Mouse (Mus musculus) forebrain, embryonic 16.5 days (tissue): ENCODE measurements around the gene Bphl. TPM values are rescaled to one million over a fixed set of nuclear protein-coding genes. Genes with fewer than 3 reads are reported as not detected.

Source experiments
- ATAC-seq: fragments of 200-750 bp; cut with Nextera tagmentation; 2 replicates; pipeline ENCODE4 v1.8.0; 2017; ENCODE audit warnings: mild to moderate bottlenecking, moderate library complexity
- H3K27ac ChIP-seq: fragments of 300-500 bp; sonication (generic); 2 replicates; pipeline ENCODE4 v1.5.1; 2014; ENCODE audit warnings: low read length, control low read depth
- H3K27me3 ChIP-seq: fragments of 300-500 bp; sonication (generic); replicated peaks from 2 replicates; pipeline ENCODE4 v1.6.1; 2014; ENCODE audit warnings: low read length; ENCODE audit not compliant: control insufficient read depth, insufficient read depth
- H3K36me3 ChIP-seq: fragments of 300-500 bp; sonication (generic); 2 replicates; pipeline ENCODE4 v1.6.1; 2014; ENCODE audit not compliant: control insufficient read depth, insufficient read depth
- H3K4me1 ChIP-seq: fragments of 300-500 bp; sonication (generic); replicated peaks from 2 replicates; pipeline ENCODE4 v1.6.1; 2014; ENCODE audit warnings: low read length; ENCODE audit not compliant: control insufficient read depth, insufficient read depth
- H3K4me2 ChIP-seq: fragments of 300-500 bp; sonication (generic); 2 replicates; pipeline ENCODE4 v1.6.1; 2014; ENCODE audit warnings: mild to moderate bottlenecking, low read length, control low read depth
- H3K4me3 ChIP-seq: fragments of 300-500 bp; sonication (generic); replicated peaks from 2 replicates; pipeline ENCODE4 v1.5.1; 2014; ENCODE audit warnings: mild to moderate bottlenecking, low read length, control low read depth
- H3K9ac ChIP-seq: fragments of 300-500 bp; sonication (generic); replicated peaks from 2 replicates; pipeline ENCODE4 v1.6.1; 2014; ENCODE audit warnings: low read depth, low read length, control low read depth
- H3K9me3 ChIP-seq: fragments of 300-500 bp; sonication (generic); 2 replicates; pipeline ENCODE4 v1.6.1; 2016; ENCODE audit warnings: low read length; ENCODE audit not compliant: control insufficient read depth
- WGBS: fragments of 180-500 bp; shearing (Covaris S2); extraction: QIAGEN DNeasy Blood & Tissue Kit; methylation state at CpG from one replicate; pipeline ENCODE4 v1.1.7; 2014; 5-methylcytosine and 5-hydroxymethylcytosine counted together
- polyA plus RNA-seq: library from polyadenylated mRNA; unstranded; fragments of >200 nt; fragmentation: Nextera tagmentation; extraction: Ambion mirVana; gene quantifications from 2 replicates; pipeline ENCODE4 v1.2.1, GENCODE M21; 2015

The Bphl gene
- polyA plus RNA-seq, 1 experiment from 2014 or later: 35.5 TPM

GRCm38 (mm10) chr13:34119406-34119805, 82.0 kb downstream of the Bphl start:
- peaks cover 10% of the 10 kb centered on the region for H3K36me3 ChIP-seq
- H3K4me3 ChIP-seq: no peak overlapping the region
- no peak overlapping the region for H3K4me2 ChIP-seq
- no peak for ATAC-seq
- no peaks in the 10 kb centered on the region for H3K9me3 ChIP-seq
- H3K9ac ChIP-seq: no peak overlapping the region
- WGBS: 84% methylated on average over 4 of the region's 4 CpGs
- no peaks in the 10 kb centered on the region for H3K27me3 ChIP-seq
- no peak overlapping the region for H3K27ac ChIP-seq
- H3K4me1 ChIP-seq: peaks cover 22% of the 10 kb centered on the region

GRCm38 (mm10) chr13:34120536-34120935, 83.1 kb downstream of the Bphl start:
- Histone ChIP-seq H3K4me2 (no peak overlapping the region), H3K27ac (no peak overlapping the region), H3K9me3 (no peaks in the 10 kb centered on the region), H3K4me3 (no peak overlapping the region), H3K27me3 (no peaks in the 10 kb centered on the region), H3K4me1 (peaks cover 33% of the 10 kb centered on the region), H3K36me3 (peaks cover 12% of the 10 kb centered on the region), H3K9ac (no peak overlapping the region)
- no peak for ATAC-seq
- whole genome bisulfite sequencing: 98% methylated on average over 2 of the region's 2 CpGs

Other genes starting within 250 kb of the Bphl start
- gene Serpinb6e, start 194.2 kb upstream of the Bphl start, polyA plus RNA-seq: not detected in 2 replicates
- gene Serpinb6c, start 131.9 kb upstream of the Bphl start, polyA plus RNA-seq: 0.15 and 0.36 TPM in 2 replicates
- 6.7 and 7.0 TPM in 2 replicates for gene Nqo2, start 72.9 kb upstream of the Bphl start, polyA plus RNA-seq
- 5.9 and 7.3 TPM in 2 replicates for gene Ripk1, start 35.2 kb upstream of the Bphl start, polyA plus RNA-seq
- gene Serpinb6a, start 34.8 kb upstream of the Bphl start, polyA plus RNA-seq: 36.3 and 37.5 TPM in 2 replicates
- 1,717 and 2,137 TPM in 2 replicates for gene Tubb2a, start 40.4 kb downstream of the Bphl start, polyA plus RNA-seq
- 1,170 and 1,210 TPM in 2 replicates for gene Tubb2b, start 92.9 kb downstream of the Bphl start, polyA plus RNA-seq
- 82.3 and 89.0 TPM in 2 replicates for gene Psmg4, start 125.4 kb downstream of the Bphl start, polyA plus RNA-seq